Comparison of ENCODE assay signal across 8 mouse cellular contexts in genomic region chr11:79965896-79966295, GRCm38 (mm10). TPM values are rescaled to one million over a fixed set of nuclear protein-coding genes. Genes with fewer than 3 reads are reported as not detected.
DNase-seq lines count a peak whose midpoint lies in the region; ATAC-seq lines count a peak whose summit lies in the region.

No protein-coding gene starts in this region.

- ATAC-seq in midbrain, embryonic 14.5 days (ENCODE audit: low FRiP score, low TSS enrichment) = no peak
- no peak for ATAC-seq in midbrain, embryonic 15.5 days (replicated peaks)
- ATAC-seq in megakaryocyte, adult 5-6 weeks (ENCODE audit: poor library complexity, severe bottlenecking) = no peak
- no peak for ATAC-seq in liver, embryonic 11.5 days (replicated peaks; ENCODE audit: low FRiP score)

- 72% methylated on average over 8 of the region's 8 CpGs for WGBS in midbrain, embryonic 14.5 days
- WGBS in midbrain, embryonic 15.5 days = 58% methylated on average over 8 of the region's 8 CpGs
- 64% methylated on average over 8 of the region's 8 CpGs for WGBS in liver, embryonic 11.5 days

- no peaks in the 10 kb centered on the region for H3K36me3 ChIP-seq in midbrain, embryonic 14.5 days (ENCODE audit: control insufficient read depth, insufficient read depth, low read length)
- H3K36me3 ChIP-seq in midbrain, embryonic 15.5 days (replicated peaks) = no peaks in the 10 kb centered on the region
- no peaks in the 10 kb centered on the region for H3K36me3 ChIP-seq in liver, embryonic 11.5 days (ENCODE audit: control insufficient read depth, insufficient read depth, low read length)

- H3K27me3 ChIP-seq in midbrain, embryonic 14.5 days (ENCODE audit: control insufficient read depth, insufficient read depth, low read length) = no peaks in the 10 kb centered on the region
- H3K27me3 ChIP-seq in midbrain, embryonic 15.5 days (replicated peaks) = 0 out of 2 replicates have a peak, but pooled peaks cover 2% of the 10 kb centered on the region
- no peaks in the 10 kb centered on the region for H3K27me3 ChIP-seq in liver, embryonic 11.5 days (replicated peaks; ENCODE audit: control insufficient read depth, insufficient read depth, low read length)

- no peak overlapping the region for H3K9ac ChIP-seq in midbrain, embryonic 14.5 days (replicated peaks; ENCODE audit: low read length)
- H3K9ac ChIP-seq in midbrain, embryonic 15.5 days = no peak overlapping the region
- H3K9ac ChIP-seq in liver, embryonic 11.5 days (ENCODE audit: low read depth, low read length) = no peak overlapping the region

- peak; percentile 30 to 40 for DNase-seq in cerebellum, postnatal 14 days
- no peak for DNase-seq in cerebellum, adult 9-10 months
- peak; percentile 9 for DNase-seq in midbrain, embryonic 14.5 days
- DNase-seq in kidney, postnatal 10 days = peak; percentile 66
- peak; percentile 24 to 29 for DNase-seq in right cerebral cortex, adult 2 months (ENCODE audit: low spot score in 2 of 2)
- DNase-seq in liver, embryonic 11.5 days (ENCODE audit: low spot score) = no peak

- no peaks in the 10 kb centered on the region for H3K9me3 ChIP-seq in midbrain, embryonic 14.5 days (ENCODE audit: control insufficient read depth, low read length)
- no peaks in the 10 kb centered on the region for H3K9me3 ChIP-seq in midbrain, embryonic 15.5 days
- no peaks in the 10 kb centered on the region for H3K9me3 ChIP-seq in liver, embryonic 11.5 days (ENCODE audit: control insufficient read depth, low read length)

- H3K27ac ChIP-seq in midbrain, embryonic 14.5 days (replicated peaks; ENCODE audit: low read depth, low read length) = no peak overlapping the region
- H3K27ac ChIP-seq in midbrain, embryonic 15.5 days = no peak overlapping the region
- no peak overlapping the region for H3K27ac ChIP-seq in liver, embryonic 11.5 days (ENCODE audit: low read depth, low read length)

- no peak overlapping the region for H3K4me2 ChIP-seq in midbrain, embryonic 14.5 days (ENCODE audit: low read length)
- H3K4me2 ChIP-seq in midbrain, embryonic 15.5 days = no peak overlapping the region
- H3K4me2 ChIP-seq in liver, embryonic 11.5 days = no peak overlapping the region

- no peak overlapping the region for H3K4me3 ChIP-seq in midbrain, embryonic 14.5 days (replicated peaks; ENCODE audit: low read depth, low read length)
- H3K4me3 ChIP-seq in midbrain, embryonic 15.5 days = no peak overlapping the region
- no peak overlapping the region for H3K4me3 ChIP-seq in liver, embryonic 11.5 days (ENCODE audit: low read depth, low read length)

- peaks cover 8% of the 10 kb centered on the region for H3K4me1 ChIP-seq in midbrain, embryonic 14.5 days (ENCODE audit: control insufficient read depth, insufficient read depth, low read length)
- peaks cover 11% of the 10 kb centered on the region for H3K4me1 ChIP-seq in midbrain, embryonic 15.5 days
- peaks cover 3% of the 10 kb centered on the region; the same call in 1 of the 2 replicates for H3K4me1 ChIP-seq in liver, embryonic 11.5 days (replicated peaks; ENCODE audit: control insufficient read depth, insufficient read depth, low read length)

RNA-seq across cellular contexts. Expression of gene Utp6, which starts 3.7 kb away (rescaled TPM):
- polyA plus RNA-seq in midbrain, embryonic 14.5 days (2014; fragmentation: Nextera tagmentation; extraction: Ambion mirVana) = 32.9 and 51.9 TPM in 2 replicates
- polyA plus RNA-seq in midbrain, embryonic 15.5 days (2015; fragmentation: Nextera tagmentation; extraction: Ambion mirVana) = 36.2 and 37.0 TPM in 2 replicates
- total RNA-seq in megakaryocyte, adult 5-6 weeks (2015) = 17.9 and 22.9 TPM in 2 replicates
- total RNA-seq in megakaryocyte, adult 5-6 weeks (2017) = 51.6 and 74.4 TPM in 2 replicates
- 75.6 and 77.5 TPM in 2 replicates for polyA plus RNA-seq in liver, embryonic 11.5 days (2014; fragmentation: Nextera tagmentation; extraction: Ambion mirVana)

RNA-seq across cellular contexts. Expression of gene Suz12, which starts 27.0 kb away (rescaled TPM):
- polyA plus RNA-seq in midbrain, embryonic 14.5 days (2014; fragmentation: Nextera tagmentation; extraction: Ambion mirVana) = 18.1 and 21.4 TPM in 2 replicates
- polyA plus RNA-seq in midbrain, embryonic 15.5 days (2015; fragmentation: Nextera tagmentation; extraction: Ambion mirVana) = 12.6 and 13.8 TPM in 2 replicates
- total RNA-seq in megakaryocyte, adult 5-6 weeks (2015) = 75.5 and 86.8 TPM in 2 replicates
- total RNA-seq in megakaryocyte, adult 5-6 weeks (2017) = 64.6 and 77.2 TPM in 2 replicates
- polyA plus RNA-seq in liver, embryonic 11.5 days (2014; fragmentation: Nextera tagmentation; extraction: Ambion mirVana) = 29.2 and 30.1 TPM in 2 replicates

Comparison
In these comparisons a context has a peak if more than half of its experiments do, and no peak if none do; other contexts are left out.
1. DNase-seq: peak in cerebellum, postnatal 14 days (2 of 2), midbrain, embryonic 14.5 days (single experiment), kidney, postnatal 10 days (single experiment) and right cerebral cortex, adult 2 months (2 of 2); none in cerebellum, adult 9-10 months (single experiment) and liver, embryonic 11.5 days (single experiment).